Mouse (Mus musculus): ENCODE results near the gene Snx13. TPM values are rescaled to one million over a fixed set of nuclear protein-coding genes. Genes with fewer than 3 reads are reported as not detected.

The Snx13 gene
- polyA plus RNA-seq, 1 experiment, result 0.20 TPM

DNA sequence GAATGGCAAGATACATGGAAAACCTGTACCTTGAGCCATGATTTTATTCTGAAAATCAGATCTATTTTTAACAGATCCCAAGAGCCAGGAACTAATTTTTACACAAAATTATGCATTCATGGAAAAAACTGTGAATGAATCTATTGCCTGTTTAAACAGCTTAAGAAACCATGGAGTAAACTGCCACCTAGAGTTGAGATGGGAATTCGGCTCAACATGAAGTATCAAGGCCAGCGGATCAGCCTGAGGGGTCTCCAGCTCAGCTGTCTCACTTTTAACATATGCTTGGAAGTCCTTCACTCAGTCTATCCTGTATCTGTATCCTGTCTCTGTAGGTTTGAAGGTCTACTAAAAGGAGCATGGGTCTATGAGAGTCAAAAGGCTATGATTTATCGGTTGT lies 30.9 kb upstream of the Snx13 start:
- TF ChIP-seq TAL1 (IDR thresholded peaks at IDR 0.05; ENCODE audit: low read length) (no peak), GATA1 (IDR thresholded peaks at IDR 0.05; ENCODE audit: low read length) (no peak)

GRCm38 (mm10) chr12:35016481-35017250 lies 30.3 kb upstream of the Snx13 start:
- Histone ChIP-seq H3K27me3 (ENCODE audit: control insufficient read depth) (no peaks in the 10 kb centered on the region), H3K4me3 (replicated peaks) (no peak overlapping the region), H3K9me3 (ENCODE audit: control insufficient read depth, low read length) (no peaks in the 10 kb centered on the region), H3K36me3 (ENCODE audit: control insufficient read depth) (no peaks in the 10 kb centered on the region), H3K4me1 (ENCODE audit: control insufficient read depth) (no peaks in the 10 kb centered on the region)
- TF ChIP-seq TAL1 (IDR thresholded peaks at IDR 0.05; ENCODE audit: low read length) (no peak), GATA1 (IDR thresholded peaks at IDR 0.05; ENCODE audit: low read length) (no peak)

More for the DNA sequence above, 30.9 kb upstream of the Snx13 start:
- Histone ChIP-seq H3K27me3 (ENCODE audit: control insufficient read depth) (no peaks in the 10 kb centered on the region), H3K9me3 (ENCODE audit: control insufficient read depth, low read length) (no peaks in the 10 kb centered on the region), H3K4me3 (replicated peaks) (no peak overlapping the region), H3K36me3 (ENCODE audit: control insufficient read depth) (no peaks in the 10 kb centered on the region), H3K4me1 (ENCODE audit: control insufficient read depth) (no peaks in the 10 kb centered on the region)

GRCm38 (mm10) chr12:35018679-35019237 lies 28.2 kb upstream of the Snx13 start:
- Histone ChIP-seq H3K36me3 (ENCODE audit: control insufficient read depth) (no peaks in the 10 kb centered on the region), H3K4me1 (ENCODE audit: control insufficient read depth) (no peaks in the 10 kb centered on the region), H3K27me3 (ENCODE audit: control insufficient read depth) (no peaks in the 10 kb centered on the region), H3K9me3 (ENCODE audit: control insufficient read depth, low read length) (no peaks in the 10 kb centered on the region), H3K4me3 (replicated peaks) (no peak overlapping the region)
- TF ChIP-seq TAL1 (IDR thresholded peaks at IDR 0.05; ENCODE audit: low read length) (no peak), GATA1 (IDR thresholded peaks at IDR 0.05; ENCODE audit: low read length) (no peak)

DNA sequence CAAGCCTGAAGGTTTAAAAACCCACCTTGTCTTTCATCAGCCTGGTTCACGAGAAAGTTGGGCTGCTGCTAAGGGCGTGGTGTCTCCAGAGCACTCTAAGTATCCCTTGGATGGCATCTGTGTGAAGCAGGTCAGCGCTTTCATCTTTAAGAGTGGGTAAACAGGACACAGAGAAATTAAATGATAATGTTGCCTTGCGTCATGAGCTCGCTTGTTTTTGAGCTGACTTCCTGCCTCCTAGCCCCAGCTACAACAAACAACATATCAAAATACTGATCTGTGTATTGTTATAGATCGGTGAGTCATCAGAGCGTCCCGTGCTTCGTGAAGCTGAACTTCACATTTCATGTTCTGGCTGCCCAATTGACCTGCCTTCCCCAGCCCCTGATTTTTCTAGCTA lies 25.7 kb upstream of the Snx13 start:
- Histone ChIP-seq H3K27me3 (ENCODE audit: control insufficient read depth) (no peaks in the 10 kb centered on the region), H3K9me3 (ENCODE audit: control insufficient read depth, low read length) (no peaks in the 10 kb centered on the region), H3K4me3 (replicated peaks) (no peak overlapping the region), H3K4me1 (ENCODE audit: control insufficient read depth) (no peaks in the 10 kb centered on the region), H3K36me3 (ENCODE audit: control insufficient read depth) (no peaks in the 10 kb centered on the region)
- TF ChIP-seq GATA1 (IDR thresholded peaks at IDR 0.05; ENCODE audit: low read length) (no peak), TAL1 (IDR thresholded peaks at IDR 0.05; ENCODE audit: low read length) (no peak)

DNA sequence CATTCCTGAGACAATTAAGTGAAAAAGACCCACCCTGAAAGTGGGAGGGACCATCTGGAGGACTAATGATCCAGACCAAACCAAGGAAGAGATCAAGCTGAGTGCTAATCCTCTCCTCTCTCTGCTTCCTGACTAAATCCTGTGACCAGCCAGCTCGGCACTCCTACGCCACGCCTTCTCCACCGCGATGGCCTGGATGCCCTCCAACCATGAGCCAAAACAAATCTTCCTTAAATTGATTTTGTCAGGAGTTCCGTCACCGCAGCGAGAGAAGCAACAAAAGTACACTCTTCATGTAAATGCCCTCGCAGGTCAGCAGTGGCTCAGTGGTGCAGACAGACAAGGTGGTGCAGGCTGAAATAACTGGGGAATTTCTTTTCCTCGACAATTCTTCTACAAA lies 24.9 kb upstream of the Snx13 start:
- TF ChIP-seq TAL1 (IDR thresholded peaks at IDR 0.05; ENCODE audit: low read length) (no peak), GATA1 (IDR thresholded peaks at IDR 0.05; ENCODE audit: low read length) (no peak)
- no peaks in the 10 kb centered on the region for H3K9me3 ChIP-seq (ENCODE audit: control insufficient read depth, low read length)
- no peaks in the 10 kb centered on the region for H3K36me3 ChIP-seq (ENCODE audit: control insufficient read depth)

GRCm38 (mm10) chr12:35025916-35026432 lies 21.0 kb upstream of the Snx13 start:
- H3K27me3 ChIP-seq (ENCODE audit: control insufficient read depth), result no peaks in the 10 kb centered on the region
- H3K4me3 ChIP-seq (replicated peaks), result no peak overlapping the region
- no peaks in the 10 kb centered on the region for H3K4me1 ChIP-seq (ENCODE audit: control insufficient read depth)
- H3K9me3 ChIP-seq (ENCODE audit: control insufficient read depth, low read length), result no peaks in the 10 kb centered on the region
- H3K36me3 ChIP-seq (ENCODE audit: control insufficient read depth), result no peaks in the 10 kb centered on the region
- TF ChIP-seq TAL1 (IDR thresholded peaks at IDR 0.05; ENCODE audit: low read length) (no peak), GATA1 (IDR thresholded peaks at IDR 0.05; ENCODE audit: low read length) (no peak)

More for the DNA sequence above, 24.9 kb upstream of the Snx13 start:
- H3K4me3 ChIP-seq (replicated peaks), result no peak overlapping the region
- H3K27me3 ChIP-seq (ENCODE audit: control insufficient read depth), result no peaks in the 10 kb centered on the region
- H3K4me1 ChIP-seq (ENCODE audit: control insufficient read depth), result no peaks in the 10 kb centered on the region

DNA sequence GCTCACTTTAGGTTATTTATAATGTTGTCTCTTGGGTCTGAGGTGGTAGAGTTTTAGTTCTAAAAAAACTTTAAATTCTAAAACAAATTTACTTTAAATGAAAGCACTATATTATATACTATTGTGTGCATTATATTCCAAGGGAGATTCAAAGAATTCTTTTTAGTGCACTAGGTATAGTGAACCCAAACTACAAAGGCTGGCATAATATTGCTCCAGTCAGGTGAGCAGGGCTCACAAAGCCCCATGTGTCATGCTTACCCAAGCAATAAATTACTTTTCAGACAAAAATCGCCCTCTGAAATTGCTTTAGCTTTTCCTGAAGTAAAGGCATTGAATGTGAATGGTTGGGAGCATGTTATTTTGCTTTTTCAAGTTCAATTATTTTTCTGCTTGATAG lies 19.5 kb upstream of the Snx13 start:
- H3K4me3 ChIP-seq (replicated peaks), result no peak overlapping the region

DNA sequence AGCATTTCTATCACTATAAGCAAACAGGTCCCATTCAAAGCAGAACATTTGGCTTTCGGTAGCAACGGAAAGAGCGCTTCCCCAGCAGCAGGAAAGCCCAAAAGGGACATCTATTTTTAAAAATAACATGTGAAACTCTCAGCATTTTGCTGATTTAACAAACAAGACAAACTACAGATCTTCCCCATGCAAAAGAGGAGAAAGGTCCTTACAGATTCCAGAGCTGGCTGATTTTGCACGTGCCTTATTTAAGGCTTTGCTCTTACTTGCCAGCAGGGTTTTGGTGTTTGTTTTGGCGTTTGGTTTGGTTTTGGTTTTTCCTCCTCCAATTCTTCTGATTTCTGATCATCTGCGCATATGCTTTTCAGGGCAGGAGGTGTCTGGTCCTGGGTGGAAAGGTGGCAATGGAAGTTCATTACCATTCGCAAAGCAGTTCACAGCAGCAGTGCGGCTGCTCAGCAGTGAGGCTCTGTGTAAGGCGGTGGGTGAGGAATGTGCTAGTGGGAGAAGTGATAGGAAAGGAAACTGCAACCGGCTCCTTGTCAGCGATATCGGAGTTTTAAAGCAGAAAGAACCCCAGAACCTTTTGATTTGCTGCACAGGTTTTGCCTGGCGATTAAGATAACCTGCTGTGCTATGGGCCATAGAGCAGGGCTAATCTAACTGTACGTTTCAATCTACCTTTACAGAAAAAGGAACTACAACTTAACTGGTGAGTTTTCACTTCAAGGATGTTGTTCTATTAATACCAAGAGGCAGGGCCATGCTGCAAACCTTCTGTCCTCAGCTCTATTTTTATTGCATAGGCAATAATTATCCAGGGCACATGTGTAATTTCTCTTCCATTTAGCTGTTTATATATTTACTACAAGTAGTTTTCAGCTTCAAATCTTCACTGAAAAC lies 8.1 kb upstream of the Snx13 start:
- Histone ChIP-seq H3K36me3 (ENCODE audit: control insufficient read depth) (no peaks in the 10 kb centered on the region), H3K4me3 (replicated peaks) (no peak overlapping the region), H3K27me3 (ENCODE audit: control insufficient read depth) (peaks cover 14% of the 10 kb centered on the region), H3K4me1 (ENCODE audit: control insufficient read depth) (no peaks in the 10 kb centered on the region), H3K9me3 (ENCODE audit: control insufficient read depth, low read length) (no peaks in the 10 kb centered on the region)
- TF ChIP-seq GATA1 (IDR thresholded peaks at IDR 0.05; ENCODE audit: low read length) (no peak), TAL1 (IDR thresholded peaks at IDR 0.05; ENCODE audit: low read length) (no peak)

More for the DNA sequence above, 19.5 kb upstream of the Snx13 start:
- Histone ChIP-seq H3K36me3 (ENCODE audit: control insufficient read depth) (no peaks in the 10 kb centered on the region), H3K4me1 (ENCODE audit: control insufficient read depth) (no peaks in the 10 kb centered on the region), H3K9me3 (ENCODE audit: control insufficient read depth, low read length) (no peaks in the 10 kb centered on the region), H3K27me3 (ENCODE audit: control insufficient read depth) (no peaks in the 10 kb centered on the region)
- TF ChIP-seq TAL1 (IDR thresholded peaks at IDR 0.05; ENCODE audit: low read length), result no peak
- no peak for TF ChIP-seq GATA1 (IDR thresholded peaks at IDR 0.05; ENCODE audit: low read length)

DNA sequence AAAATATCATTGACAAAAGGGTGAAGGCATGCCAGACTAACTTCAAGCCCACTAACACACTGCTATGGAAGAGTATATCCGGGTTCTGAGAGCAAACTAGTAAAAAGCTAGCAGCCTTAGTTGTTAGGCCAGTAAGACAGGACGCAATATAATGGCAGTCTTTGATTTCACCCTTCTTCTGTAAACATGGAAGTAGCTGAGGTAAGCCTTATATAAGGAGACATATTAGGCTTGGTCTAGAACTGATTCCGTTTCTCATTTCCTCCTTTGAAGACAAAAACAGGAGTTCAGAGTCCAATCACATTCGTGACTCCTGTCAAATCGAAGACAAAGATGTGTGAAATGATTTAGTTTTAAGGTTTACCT lies 7.4 kb upstream of the Snx13 start:
- Histone ChIP-seq H3K27me3 (ENCODE audit: control insufficient read depth) (peaks cover 14% of the 10 kb centered on the region), H3K4me3 (replicated peaks) (no peak overlapping the region), H3K4me1 (ENCODE audit: control insufficient read depth) (no peaks in the 10 kb centered on the region), H3K9me3 (ENCODE audit: control insufficient read depth, low read length) (no peaks in the 10 kb centered on the region), H3K36me3 (ENCODE audit: control insufficient read depth) (no peaks in the 10 kb centered on the region)
- TF ChIP-seq GATA1 (IDR thresholded peaks at IDR 0.05; ENCODE audit: low read length) (no peak), TAL1 (IDR thresholded peaks at IDR 0.05; ENCODE audit: low read length) (no peak)

Data from erythroblast, embryonic 14.5 days (primary cell).